Mouse (Mus musculus) heart, postnatal 0 days (tissue): ENCODE measurements around the gene Utp6. TPM values are rescaled to one million over a fixed set of nuclear protein-coding genes. Genes with fewer than 3 reads are reported as not detected.

Experiments used
- ATAC-seq: fragments of 200-750 bp; cut with Nextera tagmentation; 2 replicates; pipeline ENCODE4 v1.8.0; 2017; ENCODE audit warnings: low read depth, moderate number of reproducible peaks, moderate library complexity; ENCODE audit not compliant: insufficient read depth
- DNase-seq: peaks from one replicate; pipeline ENCODE4 v3.0.0-alpha.2; 2016; ENCODE audit warnings: low spot score
- H3K27ac ChIP-seq: fragments of 300-500 bp; sonication (generic); 2 replicates; pipeline ENCODE4 v1.5.1; 2014; ENCODE audit warnings: low read depth, mild to moderate bottlenecking
- H3K27me3 ChIP-seq: fragments of 300-500 bp; sonication (generic); 2 replicates; pipeline ENCODE4 v1.6.1; 2014; ENCODE audit warnings: low read length, mixed read lengths; ENCODE audit not compliant: control insufficient read depth, insufficient read depth
- H3K36me3 ChIP-seq: fragments of 300-500 bp; sonication (generic); replicated peaks from 2 replicates; pipeline ENCODE4 v1.6.1; 2014; ENCODE audit warnings: low read length, mixed read lengths; ENCODE audit not compliant: control insufficient read depth, insufficient read depth
- H3K4me1 ChIP-seq: fragments of 300-500 bp; sonication (generic); 2 replicates; pipeline ENCODE4 v1.6.1; 2014; ENCODE audit warnings: antibody characterized with exemption; ENCODE audit not compliant: control insufficient read depth, insufficient read depth
- H3K4me2 ChIP-seq: fragments of 300-500 bp; sonication (generic); 2 replicates; pipeline ENCODE4 v1.6.1; 2014; ENCODE audit warnings: low read depth, mild to moderate bottlenecking, low read length, moderate library complexity
- H3K4me3 ChIP-seq: fragments of 300-500 bp; sonication (generic); 2 replicates; pipeline ENCODE4 v1.5.1; 2014; ENCODE audit warnings: low read depth, low read length
- H3K9ac ChIP-seq: fragments of 300-500 bp; sonication (generic); replicated peaks from 2 replicates; pipeline ENCODE4 v1.6.1; 2014; ENCODE audit warnings: low read depth, low read length, mixed read lengths
- H3K9me3 ChIP-seq: fragments of 300-500 bp; sonication (generic); replicated peaks from 2 replicates; pipeline ENCODE4 v1.6.1; 2016; ENCODE audit warnings: low read length; ENCODE audit not compliant: control insufficient read depth
- CTCF ChIP-seq: IDR thresholded peaks from 2 replicates; pipeline ENCODE4 v1.5.1; 2016; ENCODE audit warnings: antibody characterized with exemption, control low read depth, low read depth
- EP300 ChIP-seq: IDR thresholded peaks from 2 replicates; pipeline ENCODE4 v1.6.1; 2016; ENCODE audit warnings: antibody characterized with exemption, low read depth
- WGBS: fragments of 180-500 bp; shearing (Covaris S2); extraction: QIAGEN DNeasy Blood & Tissue Kit; methylation state at CpG from one replicate; pipeline ENCODE4 v1.1.7; 2014; 5-methylcytosine and 5-hydroxymethylcytosine counted together
- polyA plus RNA-seq: library from polyadenylated mRNA; unstranded; fragments of >200 nt; fragmentation: Nextera tagmentation; extraction: Ambion mirVana; gene quantifications from 2 replicates; pipeline ENCODE4 v1.2.1, GENCODE M21; 2015
- total RNA-seq: library from RNA; depleted of rRNA; stranded (reverse); fragments of >200 nt; gene quantifications from 2 replicates; pipeline ENCODE4 v1.2.3, GENCODE M21; 2014; ENCODE audit warnings: low replicate concordance

The Utp6 gene
- total and polyA plus RNA-seq, 2 experiments from 2014 or later = 8.7 to 22.4 TPM

DNA sequence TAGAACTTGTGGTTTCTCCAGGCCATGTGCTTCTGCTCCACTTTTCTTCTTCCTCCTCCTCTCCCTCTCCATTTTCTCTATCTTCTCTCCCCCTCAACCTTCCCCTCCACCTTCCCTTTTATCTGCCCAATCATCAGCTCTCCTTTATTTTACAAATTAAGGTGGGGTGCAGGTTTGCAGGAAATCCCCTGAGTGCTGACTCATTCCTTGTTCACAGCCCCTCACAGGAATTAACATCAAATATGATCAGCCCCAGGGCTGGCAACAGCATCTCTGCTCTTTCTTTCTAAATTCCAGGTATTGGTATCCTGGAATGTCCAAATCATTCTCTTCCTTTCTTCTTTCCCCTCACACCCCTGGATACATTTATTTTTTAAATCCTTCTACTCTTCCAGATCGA lies 14.0 kb upstream of the Utp6 start:
- H3K4me3 ChIP-seq = no peak overlapping the region
- H3K4me1 ChIP-seq = peaks cover 7% of the 10 kb centered on the region; the same call in 1 of the 2 replicates
- 90% methylated on average over 1 of the region's 1 CpGs for WGBS
- ATAC-seq (no peak), DNase-seq (no peak)
- no peak overlapping the region for H3K27ac ChIP-seq
- no peaks in the 10 kb centered on the region for H3K9me3 ChIP-seq
- H3K36me3 ChIP-seq = no peaks in the 10 kb centered on the region
- H3K4me2 ChIP-seq = no peak overlapping the region
- TF ChIP-seq EP300 (no peak), CTCF (no peak)
- H3K27me3 ChIP-seq = 0 out of 2 replicates have a peak, but pooled peaks cover 12% of the 10 kb centered on the region
- no peak overlapping the region for H3K9ac ChIP-seq

DNA sequence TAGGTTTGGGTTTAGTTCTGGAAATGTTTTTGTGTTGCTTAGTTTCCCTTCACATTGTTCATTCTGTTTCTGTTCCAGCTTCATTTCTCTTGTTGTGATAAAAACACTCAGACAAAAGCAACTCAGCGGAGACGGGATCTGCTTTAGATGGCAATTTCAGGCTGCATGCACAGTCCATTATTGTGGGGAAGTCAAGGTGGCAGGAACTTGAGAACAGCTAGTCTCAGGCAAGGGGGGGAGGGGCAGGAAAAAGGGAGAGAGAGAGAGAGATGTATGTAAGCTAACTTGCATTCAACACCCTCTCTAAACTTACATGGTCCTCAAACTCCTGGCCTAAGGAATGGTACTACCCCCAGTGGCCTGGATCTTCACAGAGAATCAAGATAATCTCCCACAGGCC lies 13.2 kb upstream of the Utp6 start:
- peaks cover 7% of the 10 kb centered on the region; the same call in 1 of the 2 replicates for H3K4me1 ChIP-seq
- H3K27me3 ChIP-seq = 0 out of 2 replicates have a peak, but pooled peaks cover 12% of the 10 kb centered on the region
- DNase-seq = no peak
- no peaks in the 10 kb centered on the region for H3K36me3 ChIP-seq
- H3K9me3 ChIP-seq = no peaks in the 10 kb centered on the region
- TF ChIP-seq CTCF (no peak), EP300 (no peak)
- H3K9ac ChIP-seq = no peak overlapping the region
- ATAC-seq = no peak
- H3K4me3 ChIP-seq = no peak overlapping the region
- no peak overlapping the region for H3K27ac ChIP-seq
- 74% methylated on average over 2 of the region's 2 CpGs for WGBS
- no peak overlapping the region for H3K4me2 ChIP-seq

GRCm38 (mm10) chr11:79973626-79974476 lies 11.7 kb upstream of the Utp6 start:
- Histone ChIP-seq H3K36me3 (no peaks in the 10 kb centered on the region), H3K4me3 (peak overlapping the region; percentile 50), H3K27me3 (0 out of 2 replicates have a peak, but pooled peaks cover 12% of the 10 kb centered on the region), H3K9ac (peak overlapping the region; percentile 54), H3K9me3 (no peaks in the 10 kb centered on the region), H3K4me2 (peak overlapping the region; percentile 80), H3K27ac (no peak overlapping the region), H3K4me1 (peaks cover 7% of the 10 kb centered on the region; the same call in 1 of the 2 replicates)
- ATAC-seq (peak; percentile 41; the same call in 1 of the 2 replicates), DNase-seq (no peak)
- TF ChIP-seq EP300 (no peak), CTCF (no peak)
- under 1% methylated on average over 41 of the region's 41 CpGs for whole genome bisulfite sequencing

DNA sequence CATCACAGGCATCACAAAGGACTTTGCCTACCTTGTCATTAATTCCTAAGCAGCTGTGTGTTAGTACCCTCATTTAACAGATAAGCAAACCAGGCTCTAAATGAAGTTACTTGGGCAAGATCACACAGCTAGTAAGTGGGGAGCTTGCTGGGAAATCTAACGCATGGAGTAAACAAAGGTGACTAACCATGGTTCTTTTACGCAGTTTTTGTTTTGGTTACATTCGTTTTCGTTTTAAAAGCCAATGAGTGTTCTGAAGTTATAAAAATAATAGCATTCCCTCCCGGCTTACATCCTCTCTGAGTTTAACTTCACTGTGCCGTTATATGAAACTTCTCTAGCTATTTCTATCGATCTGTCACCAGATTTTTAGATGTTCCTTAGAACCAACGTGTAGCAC lies 10.9 kb upstream of the Utp6 start:
- H3K9me3 ChIP-seq = no peaks in the 10 kb centered on the region
- H3K4me2 ChIP-seq = peak overlapping the region; percentile 80
- H3K9ac ChIP-seq = 0 out of 2 replicates have a peak overlapping the region, but pooled peaks have one; percentile 54
- peaks cover 7% of the 10 kb centered on the region; the same call in 1 of the 2 replicates for H3K4me1 ChIP-seq
- peak overlapping the region; percentile 50 for H3K4me3 ChIP-seq
- TF ChIP-seq EP300 (no peak), CTCF (no peak)
- no peak overlapping the region for H3K27ac ChIP-seq
- WGBS = 17% methylated on average over 8 of the region's 8 CpGs
- H3K36me3 ChIP-seq = no peaks in the 10 kb centered on the region
- DNase-seq (no peak), ATAC-seq (no peak)
- 0 out of 2 replicates have a peak, but pooled peaks cover 12% of the 10 kb centered on the region for H3K27me3 ChIP-seq

DNA sequence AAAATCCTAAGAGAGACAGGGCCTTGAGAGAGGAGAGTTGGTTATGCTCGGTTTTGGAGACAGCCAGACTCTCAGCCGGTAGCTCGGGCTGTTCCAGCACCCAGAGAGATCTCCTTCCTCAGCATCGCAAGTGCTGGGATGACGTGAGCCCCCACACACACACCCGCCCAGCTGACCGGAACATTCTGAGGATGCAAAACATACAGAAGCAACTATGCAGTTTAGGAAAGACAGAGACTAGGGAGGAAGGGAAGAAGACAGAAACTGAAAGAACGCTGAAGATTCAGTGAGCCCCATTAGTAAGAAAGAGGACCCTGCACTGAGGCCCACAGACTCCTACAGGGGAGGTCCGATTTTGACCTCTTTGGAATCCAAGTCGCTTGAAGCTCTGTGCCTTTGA lies 5.6 kb upstream of the Utp6 start:
- no peak for TF ChIP-seq CTCF
- TF ChIP-seq EP300 = no peak
- no peak for ATAC-seq
- Histone ChIP-seq H3K4me3 (no peak overlapping the region), H3K27ac (no peak overlapping the region), H3K4me1 (no peaks in the 10 kb centered on the region; the same call in 1 of the 2 replicates), H3K4me2 (no peak overlapping the region), H3K36me3 (no peaks in the 10 kb centered on the region), H3K9me3 (no peaks in the 10 kb centered on the region), H3K9ac (no peak overlapping the region), H3K27me3 (0 out of 2 replicates have a peak, but pooled peaks cover 3% of the 10 kb centered on the region)
- no peak for DNase-seq
- WGBS = 73% methylated on average over 10 of the region's 10 CpGs
